Mouse (Mus musculus): ENCODE results near the gene Tom1. TPM values are rescaled to one million over a fixed set of nuclear protein-coding genes. Genes with fewer than 3 reads are reported as not detected.

Tom1 gene
- 32.6 and 33.5 TPM in 2 replicates for polyA plus RNA-seq (2015; fragmentation: Nextera tagmentation; extraction: Ambion mirVana)

- Histone ChIP-seq H3K27ac (peak within 1 kb of the TSS; percentile 88), H3K36me3 (0 out of 2 replicates have a peak, but pooled peaks cover 3% of the 10 kb centered on the region), H3K9me3 (no peaks in the 10 kb centered on the region), H3K4me2 (replicated peaks) (peak within 1 kb of the TSS; percentile 86), H3K27me3 (replicated peaks) (no peaks in the 10 kb centered on the region), H3K9ac (peak within 1 kb of the TSS; percentile 59), H3K4me1 (replicated peaks) (peaks cover 7% of the 10 kb centered on the region; the same call in 1 of the 2 replicates), H3K4me3 (replicated peaks) (peak within 1 kb of the TSS; percentile 74)
- under 1% methylated on average over 62 of the region's 62 CpGs for WGBS
- ATAC-seq: peak; percentile 99
These were observed at the start of gene Tom1 for GRCm38 (mm10) chr8:75033511-75034243. Gene Tom1, plus strand, starts transcription at chr8:75033705.

GRCm38 (mm10) chr8:74987436-74987835, 46.1 kb upstream of the Tom1 start:
- no peak overlapping the region for H3K9ac ChIP-seq
- H3K9me3 ChIP-seq: no peaks in the 10 kb centered on the region
- no peaks in the 10 kb centered on the region for H3K36me3 ChIP-seq
- H3K4me2 ChIP-seq (replicated peaks): no peak overlapping the region
- ATAC-seq: no peak
- no peaks in the 10 kb centered on the region for H3K27me3 ChIP-seq (replicated peaks)
- H3K4me3 ChIP-seq (replicated peaks): no peak overlapping the region
- no peaks in the 10 kb centered on the region for H3K4me1 ChIP-seq (replicated peaks)
- 88% methylated on average over 5 of the region's 5 CpGs for WGBS
- H3K27ac ChIP-seq: no peak overlapping the region

DNA sequence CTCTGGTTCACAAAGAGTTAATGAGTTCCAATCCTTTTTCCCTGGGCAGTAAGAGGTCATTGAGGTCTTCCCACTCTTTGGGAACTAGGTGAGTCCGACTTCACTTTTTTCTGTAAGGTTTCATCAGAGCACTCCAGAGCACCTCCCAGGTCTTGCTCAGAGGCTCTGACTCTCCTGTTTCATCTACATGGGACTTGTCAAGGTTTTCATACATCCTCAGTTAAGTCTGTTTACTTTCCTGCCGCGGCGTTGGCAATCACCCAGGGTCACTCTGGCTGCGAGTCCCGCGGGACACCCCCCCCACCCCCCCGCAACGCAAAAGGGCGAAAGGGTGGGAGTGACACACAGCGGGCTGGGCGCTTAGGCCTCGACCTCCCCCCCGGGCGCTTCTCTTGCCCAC, 43.5 kb upstream of the Tom1 start:
- no peak for ATAC-seq
- Histone ChIP-seq H3K36me3 (no peaks in the 10 kb centered on the region), H3K9ac (no peak overlapping the region), H3K27me3 (replicated peaks) (no peaks in the 10 kb centered on the region), H3K27ac (no peak overlapping the region), H3K9me3 (no peaks in the 10 kb centered on the region), H3K4me2 (replicated peaks) (peak overlapping the region; percentile 22; the same call in 1 of the 2 replicates), H3K4me1 (replicated peaks) (0 out of 2 replicates have a peak, but pooled peaks cover 2% of the 10 kb centered on the region), H3K4me3 (replicated peaks) (no peak overlapping the region)
- 11% methylated on average over 15 of the region's 15 CpGs for WGBS

DNA sequence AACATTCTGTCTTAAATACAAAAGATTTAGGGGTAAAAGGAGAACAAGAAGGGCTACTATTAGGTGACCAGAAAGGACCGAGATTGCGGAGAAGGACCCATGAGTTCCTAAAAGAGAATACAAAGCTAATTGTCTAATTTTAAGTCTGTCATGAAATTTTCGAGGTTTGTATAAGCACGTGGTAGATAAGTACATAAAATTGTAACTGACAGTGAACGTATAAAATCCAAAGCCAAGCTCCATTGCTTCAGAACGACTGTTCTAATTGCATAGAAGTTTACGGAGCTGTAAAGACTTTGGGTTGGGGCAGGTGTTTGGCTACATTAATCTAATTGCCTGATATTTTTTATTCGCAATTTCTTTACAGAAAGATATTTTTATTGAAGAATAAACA, 40.4 kb upstream of the Tom1 start, which contains the start of gene Hmgxb4:
Gene Hmgxb4, plus strand, starts transcription at position 276 of the 394 bp plus-strand sequence.
- 0 out of 2 replicates have a peak, but pooled peaks cover 2% of the 10 kb centered on the region for H3K4me1 ChIP-seq (replicated peaks)
- no peaks in the 10 kb centered on the region for H3K27me3 ChIP-seq (replicated peaks)
- WGBS: 9% methylated on average over 8 of the region's 8 CpGs
- ATAC-seq: 0 out of 2 replicates have a peak, but pooled peaks have one; percentile 16
- H3K27ac ChIP-seq: peak within 1 kb of the TSS; percentile 95
- H3K36me3 ChIP-seq: no peaks in the 10 kb centered on the region
- H3K9ac ChIP-seq: peak within 1 kb of the TSS; percentile 99
- no peaks in the 10 kb centered on the region for H3K9me3 ChIP-seq
- H3K4me3 ChIP-seq (replicated peaks): peak within 1 kb of the TSS; percentile 82
- H3K4me2 ChIP-seq (replicated peaks): peak within 1 kb of the TSS; percentile 58

- H3K4me1 ChIP-seq (replicated peaks): 0 out of 2 replicates have a peak, but pooled peaks cover 2% of the 10 kb centered on the region
- peaks cover 2% of the 10 kb centered on the region; the same call in 1 of the 2 replicates for H3K36me3 ChIP-seq
- ATAC-seq: peak; percentile 95
- peak overlapping the region; percentile 82 for H3K4me3 ChIP-seq (replicated peaks)
- under 1% methylated on average over 97 of the region's 111 CpGs for WGBS
- peak overlapping the region; percentile 58 for H3K4me2 ChIP-seq (replicated peaks)
- H3K27ac ChIP-seq: peak overlapping the region; percentile 95
- no peaks in the 10 kb centered on the region for H3K27me3 ChIP-seq (replicated peaks)
- H3K9me3 ChIP-seq: no peaks in the 10 kb centered on the region
- peak overlapping the region; percentile 99 for H3K9ac ChIP-seq
These were observed 39.7 kb upstream of the Tom1 start for GRCm38 (mm10) chr8:74993475-74994451.

GRCm38 (mm10) chr8:74994540-74994939, 39.0 kb upstream of the Tom1 start:
- Histone ChIP-seq H3K4me2 (replicated peaks) (peak overlapping the region; percentile 58), H3K9ac (peak overlapping the region; percentile 99), H3K27me3 (replicated peaks) (no peaks in the 10 kb centered on the region), H3K4me3 (replicated peaks) (peak overlapping the region; percentile 82), H3K27ac (peak overlapping the region; percentile 95; the same call in 1 of the 2 replicates), H3K9me3 (no peaks in the 10 kb centered on the region), H3K36me3 (peaks cover 10% of the 10 kb centered on the region), H3K4me1 (replicated peaks) (0 out of 2 replicates have a peak, but pooled peaks cover 2% of the 10 kb centered on the region)
- no peak for ATAC-seq
- WGBS: 2% methylated on average over 7 of the region's 7 CpGs

DNA sequence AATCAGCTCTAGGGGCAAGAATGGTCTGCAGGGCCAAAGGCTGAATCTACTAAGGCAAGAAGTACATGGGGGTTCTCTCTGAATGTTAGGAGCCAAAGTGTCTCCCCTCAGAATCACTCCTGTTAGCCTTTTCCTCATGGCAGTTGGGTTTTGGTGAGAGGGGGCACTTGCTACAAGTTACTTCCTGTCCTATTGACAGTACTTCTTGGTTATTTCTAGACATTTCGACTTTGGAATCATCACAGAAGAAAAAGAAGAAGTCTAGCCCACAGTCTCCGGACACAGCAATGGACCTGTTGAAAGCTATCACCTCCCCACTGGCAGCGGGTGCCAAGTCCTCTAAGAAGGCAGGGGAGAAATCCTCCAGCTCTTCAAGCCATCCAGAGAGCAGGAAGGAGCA, 33.1 kb upstream of the Tom1 start:
- Histone ChIP-seq H3K36me3 (peaks cover 26% of the 10 kb centered on the region), H3K27ac (no peak overlapping the region)

GRCm38 (mm10) chr8:75008826-75009225, 24.7 kb upstream of the Tom1 start:
- ATAC-seq: no peak

More for the DNA sequence above, 33.1 kb upstream of the Tom1 start:
- 95% methylated on average over 3 of the region's 3 CpGs for WGBS
- Histone ChIP-seq H3K27me3 (replicated peaks) (no peaks in the 10 kb centered on the region), H3K4me2 (replicated peaks) (no peak overlapping the region), H3K9ac (no peak overlapping the region), H3K4me3 (replicated peaks) (no peak overlapping the region), H3K9me3 (no peaks in the 10 kb centered on the region), H3K4me1 (replicated peaks) (no peaks in the 10 kb centered on the region)
- no peak for ATAC-seq

DNA sequence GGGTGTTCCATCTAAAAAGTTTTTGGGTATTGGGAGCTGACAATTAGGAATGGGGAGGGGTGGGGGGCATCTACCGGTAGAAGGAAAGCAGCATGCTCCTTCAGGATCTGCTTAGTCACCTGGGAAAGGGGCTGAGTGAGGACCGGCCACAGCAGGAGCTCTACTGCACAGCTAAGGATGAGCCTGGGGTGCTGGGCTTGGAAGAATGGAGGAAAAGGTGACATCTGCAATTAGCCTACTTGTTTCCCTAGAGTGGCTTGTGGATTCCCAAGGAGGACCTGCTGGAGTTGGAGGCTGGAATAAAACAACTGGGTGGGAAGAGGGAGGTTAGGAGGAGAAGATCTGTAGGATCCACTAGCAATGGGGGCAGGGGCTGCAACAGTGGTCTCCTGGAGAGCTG, 19.9 kb upstream of the Tom1 start:
- H3K9me3 ChIP-seq: no peaks in the 10 kb centered on the region
- ATAC-seq: no peak
- no peaks in the 10 kb centered on the region for H3K4me1 ChIP-seq (replicated peaks)
- no peak overlapping the region for H3K9ac ChIP-seq
- H3K27ac ChIP-seq: no peak overlapping the region
- no peaks in the 10 kb centered on the region for H3K27me3 ChIP-seq (replicated peaks)
- H3K4me3 ChIP-seq (replicated peaks): no peak overlapping the region
- no peak overlapping the region for H3K4me2 ChIP-seq (replicated peaks)
- 49% methylated on average over 2 of the region's 2 CpGs for whole genome bisulfite sequencing
- peaks cover 6% of the 10 kb centered on the region for H3K36me3 ChIP-seq

More at GRCm38 (mm10) chr8:75008826-75009225, 24.7 kb upstream of the Tom1 start:
- H3K9ac ChIP-seq: no peak overlapping the region
- WGBS: 91% methylated on average over 2 of the region's 2 CpGs
- H3K27me3 ChIP-seq (replicated peaks): no peaks in the 10 kb centered on the region
- H3K4me2 ChIP-seq (replicated peaks): no peak overlapping the region
- H3K4me3 ChIP-seq (replicated peaks): no peak overlapping the region
- H3K4me1 ChIP-seq (replicated peaks): no peaks in the 10 kb centered on the region
- peaks cover 15% of the 10 kb centered on the region for H3K36me3 ChIP-seq
- no peak overlapping the region for H3K27ac ChIP-seq
- no peaks in the 10 kb centered on the region for H3K9me3 ChIP-seq

- Histone ChIP-seq H3K4me2 (replicated peaks) (no peak overlapping the region), H3K27ac (no peak overlapping the region), H3K9me3 (no peaks in the 10 kb centered on the region), H3K27me3 (replicated peaks) (no peaks in the 10 kb centered on the region), H3K4me1 (replicated peaks) (no peaks in the 10 kb centered on the region), H3K4me3 (replicated peaks) (no peak overlapping the region), H3K36me3 (peaks cover 6% of the 10 kb centered on the region), H3K9ac (no peak overlapping the region)
- no peak for ATAC-seq
- WGBS: 64% methylated on average over 3 of the region's 3 CpGs
These were observed 19.5 kb upstream of the Tom1 start for GRCm38 (mm10) chr8:75013964-75014363.

GRCm38 (mm10) chr8:75015981-75016380, 17.5 kb upstream of the Tom1 start:
- H3K27ac ChIP-seq: no peak overlapping the region
- H3K9me3 ChIP-seq: no peaks in the 10 kb centered on the region
- no peak for ATAC-seq
- no peaks in the 10 kb centered on the region for H3K36me3 ChIP-seq
- H3K9ac ChIP-seq: no peak overlapping the region
- 72% methylated on average over 2 of the region's 2 CpGs for WGBS
- H3K27me3 ChIP-seq (replicated peaks): no peaks in the 10 kb centered on the region
- no peaks in the 10 kb centered on the region for H3K4me1 ChIP-seq (replicated peaks)
- no peak overlapping the region for H3K4me2 ChIP-seq (replicated peaks)
- H3K4me3 ChIP-seq (replicated peaks): no peak overlapping the region

DNA sequence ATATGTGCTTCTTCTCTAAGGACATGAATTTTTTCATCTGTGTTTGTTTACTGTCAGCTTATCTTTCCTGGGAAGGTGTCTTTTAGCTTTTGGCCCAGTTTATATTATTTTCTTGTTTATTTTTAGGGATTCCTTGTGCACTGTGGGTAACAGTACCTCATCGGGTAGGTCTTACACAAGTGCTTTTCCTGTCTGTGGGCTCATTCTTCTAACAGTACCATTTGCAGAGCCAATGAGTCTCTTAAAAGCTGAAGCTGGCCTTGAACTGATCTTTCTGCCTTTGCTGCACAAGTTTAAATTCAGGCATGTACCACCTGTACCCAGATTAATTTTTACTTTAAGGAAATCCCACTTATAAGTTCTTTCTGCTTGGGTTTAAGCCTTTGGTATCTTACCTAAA, 17.1 kb upstream of the Tom1 start:
- no peak overlapping the region for H3K4me3 ChIP-seq (replicated peaks)
- no peak overlapping the region for H3K9ac ChIP-seq
- no peaks in the 10 kb centered on the region for H3K4me1 ChIP-seq (replicated peaks)
- 73% methylated on average over 1 of the region's 1 CpGs for WGBS
- no peaks in the 10 kb centered on the region for H3K9me3 ChIP-seq
- ATAC-seq: no peak
- H3K36me3 ChIP-seq: no peaks in the 10 kb centered on the region
- no peak overlapping the region for H3K27ac ChIP-seq
- H3K4me2 ChIP-seq (replicated peaks): no peak overlapping the region
- no peaks in the 10 kb centered on the region for H3K27me3 ChIP-seq (replicated peaks)
